Mouse (Mus musculus) kidney, embryonic 14.5 days (tissue): ENCODE results near the gene Parp6. TPM values are rescaled to one million over a fixed set of nuclear protein-coding genes. Genes with fewer than 3 reads are reported as not detected.
A peak's percentile ranks its signal among the peaks of the same experiment; 100 is the strongest.

Source experiments
- ATAC-seq: fragments of 200-750 bp; cut with Nextera tagmentation; 2 replicates; pipeline ENCODE4 v1.8.0; 2017; ENCODE audit warnings: moderate number of reproducible peaks, mild to moderate bottlenecking, moderate TSS enrichment, moderate library complexity; ENCODE audit not compliant: low FRiP score, low TSS enrichment
- H3K27ac ChIP-seq: fragments of 300-500 bp; sonication (generic); 2 replicates; pipeline ENCODE4 v1.5.1; 2014; ENCODE audit warnings: low read depth, mild to moderate bottlenecking, low read length, moderate library complexity, mixed read lengths
- H3K27me3 ChIP-seq: fragments of 300-500 bp; sonication (generic); 2 replicates; pipeline ENCODE4 v1.6.1; 2014; ENCODE audit warnings: mild to moderate bottlenecking, low read length; ENCODE audit not compliant: control insufficient read depth, insufficient read depth
- H3K36me3 ChIP-seq: fragments of 300-500 bp; sonication (generic); 2 replicates; pipeline ENCODE4 v1.6.1; 2014; ENCODE audit warnings: low read length, mixed read lengths; ENCODE audit not compliant: control insufficient read depth, insufficient read depth
- H3K4me1 ChIP-seq: fragments of 300-500 bp; sonication (generic); 2 replicates; pipeline ENCODE4 v1.6.1; 2014; ENCODE audit warnings: low read length, mixed read lengths; ENCODE audit not compliant: control insufficient read depth, insufficient read depth
- H3K4me2 ChIP-seq: fragments of 300-500 bp; sonication (generic); replicated peaks from 2 replicates; pipeline ENCODE4 v1.6.1; 2014; ENCODE audit warnings: low read depth, mild to moderate bottlenecking, low read length
- H3K4me3 ChIP-seq: fragments of 300-500 bp; sonication (generic); 2 replicates; pipeline ENCODE4 v1.5.1; 2014; ENCODE audit warnings: mild to moderate bottlenecking, low read length
- H3K9ac ChIP-seq: fragments of 300-500 bp; sonication (generic); 2 replicates; pipeline ENCODE4 v1.6.1; 2014; ENCODE audit warnings: low read depth, mild to moderate bottlenecking, low read length, moderate library complexity
- H3K9me3 ChIP-seq: fragments of 300-500 bp; sonication (generic); 2 replicates; pipeline ENCODE4 v1.6.1; 2016; ENCODE audit warnings: low read length; ENCODE audit not compliant: control insufficient read depth
- WGBS: fragments of 180-500 bp; shearing (Covaris S2); extraction: QIAGEN DNeasy Blood & Tissue Kit; methylation state at CpG from one replicate; pipeline ENCODE4 v1.1.7; 2014; 5-methylcytosine and 5-hydroxymethylcytosine counted together
- polyA plus RNA-seq: library from polyadenylated mRNA; unstranded; fragments of >200 nt; fragmentation: Nextera tagmentation; extraction: Ambion mirVana; gene quantifications from 2 replicates; pipeline ENCODE4 v1.2.1, GENCODE M21; 2014

The Parp6 gene
- polyA plus RNA-seq, 1 experiment from 2014 or later: 23.9 TPM

DNA sequence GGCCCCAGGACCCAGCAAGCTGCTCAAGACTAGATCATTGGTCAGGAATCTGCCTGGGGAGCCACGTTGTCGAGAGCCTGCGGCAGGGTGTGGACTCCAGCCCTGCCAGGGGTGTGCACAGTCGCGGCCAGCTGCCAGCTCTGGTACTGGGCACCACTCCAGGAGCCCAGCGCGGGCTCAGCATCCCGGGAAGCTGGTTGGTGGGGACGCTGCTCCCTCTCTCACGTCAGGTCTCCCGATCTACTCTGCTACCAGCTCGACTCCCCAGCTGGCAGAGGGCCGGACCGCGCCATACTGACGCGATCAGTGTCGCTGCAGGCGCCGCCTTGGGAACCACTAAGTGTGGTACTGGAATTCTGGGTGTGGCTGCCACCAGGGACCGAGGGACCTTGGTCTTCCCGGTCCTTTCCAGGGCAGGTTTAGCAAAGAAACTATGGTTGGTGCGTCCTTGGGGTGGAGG, 74.6 kb downstream of the Parp6 start:
- 4% methylated on average over 23 of the region's 23 CpGs for WGBS
- H3K4me3 ChIP-seq: peak overlapping the region; percentile 31
- no peak overlapping the region for H3K27ac ChIP-seq
- peak; percentile 71 for ATAC-seq
- no peaks in the 10 kb centered on the region for H3K27me3 ChIP-seq
- H3K4me2 ChIP-seq: peak overlapping the region; percentile 62
- peaks cover 13% of the 10 kb centered on the region; the same call in 1 of the 2 replicates for H3K4me1 ChIP-seq
- H3K9ac ChIP-seq: peak overlapping the region; percentile 47
- H3K36me3 ChIP-seq: no peaks in the 10 kb centered on the region
- H3K9me3 ChIP-seq: no peaks in the 10 kb centered on the region

GRCm38 (mm10) chr9:59692145-59692544, 75.1 kb downstream of the Parp6 start:
- ATAC-seq: peak; percentile 50; the same call in 1 of the 2 replicates
- WGBS: 37% methylated on average over 9 of the region's 9 CpGs
- peaks cover 13% of the 10 kb centered on the region; the same call in 1 of the 2 replicates for H3K4me1 ChIP-seq
- H3K9me3 ChIP-seq: no peaks in the 10 kb centered on the region
- no peak overlapping the region for H3K27ac ChIP-seq
- peak overlapping the region; percentile 62 for H3K4me2 ChIP-seq
- H3K9ac ChIP-seq: no peak overlapping the region
- H3K36me3 ChIP-seq: no peaks in the 10 kb centered on the region
- peak overlapping the region; percentile 31 for H3K4me3 ChIP-seq
- H3K27me3 ChIP-seq: no peaks in the 10 kb centered on the region

DNA sequence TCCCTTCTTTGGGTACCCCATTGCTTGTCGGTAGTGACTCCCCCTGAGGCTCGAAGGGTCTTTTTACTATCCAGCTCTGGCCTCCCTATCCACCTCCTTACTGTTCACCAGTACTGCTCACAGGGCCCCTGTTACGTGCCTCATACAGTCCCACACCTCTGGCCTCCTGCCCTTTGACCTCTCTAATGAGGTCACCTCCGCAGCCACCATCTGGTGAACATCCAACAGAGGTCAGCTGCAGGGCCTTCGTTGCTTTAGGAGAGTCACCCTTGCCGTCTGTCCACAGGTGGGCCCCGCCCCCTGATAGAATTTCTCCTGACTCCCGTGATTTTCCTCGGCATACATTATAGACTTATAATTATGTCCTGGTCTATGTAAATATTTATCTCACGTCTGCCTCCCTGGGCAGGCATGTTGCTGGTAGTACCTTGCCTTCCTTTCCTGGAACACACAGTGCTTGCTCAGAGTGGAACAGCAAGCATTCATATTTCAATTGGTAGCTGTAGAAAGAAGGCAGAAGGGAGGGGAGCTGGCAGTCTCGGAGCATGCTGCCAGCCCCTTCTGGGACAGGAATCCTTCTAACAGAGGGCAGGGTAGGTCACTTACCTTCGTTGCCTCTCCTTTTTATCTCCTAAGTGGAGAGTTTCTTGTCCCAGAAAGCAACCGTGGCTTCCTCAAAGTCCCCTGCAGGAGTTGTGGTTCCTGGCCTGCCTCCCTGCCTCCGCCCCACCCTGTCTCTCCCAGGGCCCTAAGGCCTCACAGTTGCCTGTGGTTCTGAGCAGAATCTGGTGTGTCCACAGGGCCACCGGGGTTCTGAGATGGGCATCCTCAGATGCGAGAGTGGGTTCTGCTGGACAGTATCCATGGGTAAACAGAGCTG, 77.7 kb downstream of the Parp6 start:
- Histone ChIP-seq H3K9me3 (no peaks in the 10 kb centered on the region), H3K27ac (no peak overlapping the region), H3K4me1 (peaks cover 13% of the 10 kb centered on the region; the same call in 1 of the 2 replicates), H3K36me3 (no peaks in the 10 kb centered on the region), H3K4me3 (no peak overlapping the region), H3K4me2 (no peak overlapping the region), H3K27me3 (no peaks in the 10 kb centered on the region), H3K9ac (no peak overlapping the region)
- 36% methylated on average over 16 of the region's 16 CpGs for WGBS
- ATAC-seq: no peak

DNA sequence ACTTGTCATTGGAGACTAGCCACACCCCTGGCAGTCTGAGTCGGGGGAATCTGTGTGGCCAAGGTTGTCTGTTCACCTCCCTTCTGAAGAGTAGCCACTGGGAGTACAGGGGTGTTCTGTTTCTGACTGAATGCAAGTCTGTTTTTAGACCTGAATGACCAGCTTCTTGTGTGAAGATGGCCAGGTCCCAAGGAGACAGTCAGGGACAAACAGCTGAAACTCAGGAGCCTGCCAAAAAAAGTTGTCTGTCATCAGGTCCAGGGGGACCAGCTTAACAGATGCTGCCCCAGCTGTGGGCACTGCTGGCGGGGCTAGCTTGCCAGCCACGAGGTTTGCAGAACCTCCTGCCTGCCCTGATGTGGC, 78.3 kb downstream of the Parp6 start:
- Histone ChIP-seq H3K36me3 (no peaks in the 10 kb centered on the region), H3K9ac (no peak overlapping the region), H3K4me2 (no peak overlapping the region), H3K27me3 (no peaks in the 10 kb centered on the region), H3K4me1 (peaks cover 13% of the 10 kb centered on the region; the same call in 1 of the 2 replicates), H3K27ac (no peak overlapping the region), H3K4me3 (no peak overlapping the region), H3K9me3 (no peaks in the 10 kb centered on the region)
- ATAC-seq: no peak
- 38% methylated on average over 3 of the region's 3 CpGs for WGBS

GRCm38 (mm10) chr9:59696381-59696780, 79.3 kb downstream of the Parp6 start:
- peaks cover 13% of the 10 kb centered on the region; the same call in 1 of the 2 replicates for H3K4me1 ChIP-seq
- no peak overlapping the region for H3K4me3 ChIP-seq
- H3K9ac ChIP-seq: no peak overlapping the region
- WGBS: 81% methylated on average over 3 of the region's 3 CpGs
- H3K27ac ChIP-seq: no peak overlapping the region
- H3K9me3 ChIP-seq: no peaks in the 10 kb centered on the region
- H3K36me3 ChIP-seq: no peaks in the 10 kb centered on the region
- H3K27me3 ChIP-seq: no peaks in the 10 kb centered on the region
- H3K4me2 ChIP-seq: no peak overlapping the region
- ATAC-seq: no peak

Other genes starting within 250 kb of the Parp6 start
- 18.3 and 24.5 TPM in 2 replicates for gene Arih1, start 130.7 kb upstream of the Parp6 start, polyA plus RNA-seq
- 47.3 and 58.1 TPM in 2 replicates for gene Hexa, start 77.7 kb upstream of the Parp6 start, polyA plus RNA-seq
- 0.19 TPM in 1 of 2 replicates, not detected in the other for gene Tmem202, start 77.4 kb upstream of the Parp6 start, polyA plus RNA-seq
- gene Celf6, start 39.4 kb upstream of the Parp6 start, polyA plus RNA-seq: not detected in 2 replicates
- 879 and 1,230 TPM in 2 replicates for gene Pkm, start 39.1 kb downstream of the Parp6 start, polyA plus RNA-seq
- 0.66 TPM in 2 replicates for gene Gramd2, start 62.9 kb downstream of the Parp6 start, polyA plus RNA-seq
- 12.6 and 13.9 TPM in 2 replicates for gene Senp8, start 133.4 kb downstream of the Parp6 start, polyA plus RNA-seq
- gene Myo9a, start 133.6 kb downstream of the Parp6 start, polyA plus RNA-seq: 16.4 and 20.4 TPM in 2 replicates